Mouse (Mus musculus) megakaryocyte, adult 5-6 weeks (primary cell): Measurements from ENCODE around the gene Eif4h. TPM values are rescaled to one million over a fixed set of nuclear protein-coding genes. Genes with fewer than 3 reads are reported as not detected.

ENCODE experiments used
- ATAC-seq: 2 replicates; pipeline ENCODE4 v1.8.0; 2016; ENCODE audit warnings: mild to moderate bottlenecking, inconsistent platforms; ENCODE audit not compliant: poor library complexity, severe bottlenecking
- total RNA-seq, 2 experiments: library from RNA; stranded (forward) in 1 of 2; stranded (reverse) in 1 of 2; fragments of 153-499, 151-499 nt in 1 of 2; fragments of 221-1000, 200-1000 nt in 1 of 2; gene quantifications; 2 replicates each; pipeline versions ENCODE4 v1.2.3 to v1.2.4; 2015 to 2017

The Eif4h gene
- 160 and 176 TPM in 2 replicates for total RNA-seq (2015)
- 191 and 197 TPM in 2 replicates for total RNA-seq (2017)

- peak; percentile 93 for ATAC-seq
Observed at GRCm38 (mm10) chr5:134639269-134639682, at the start of gene Eif4h. Gene Eif4h (minus strand): TSS chr5:134639490.

GRCm38 (mm10) chr5:134688718-134689284 lies 49.5 kb upstream of the Eif4h start:
- ATAC-seq = peak; percentile 91

- no peak for ATAC-seq
Observed at GRCm38 (mm10) chr5:134688086-134688717, 48.9 kb upstream of the Eif4h start, which contains the start of gene Limk1. Gene Limk1 (minus strand): TSS chr5:134688598.

GRCm38 (mm10) chr5:134687187-134687586 lies 47.9 kb upstream of the Eif4h start:
- no peak for ATAC-seq

- ATAC-seq = no peak
Observed at GRCm38 (mm10) chr5:134686541-134686940, 47.3 kb upstream of the Eif4h start.

GRCm38 (mm10) chr5:134684398-134684797 lies 45.1 kb upstream of the Eif4h start:
- no peak for ATAC-seq

GRCm38 (mm10) chr5:134683813-134684212 lies 44.5 kb upstream of the Eif4h start:
- ATAC-seq = no peak

- ATAC-seq = no peak
Observed at GRCm38 (mm10) chr5:134680238-134680637, 40.9 kb upstream of the Eif4h start.

- no peak for ATAC-seq
Observed at GRCm38 (mm10) chr5:134678827-134679546, 39.7 kb upstream of the Eif4h start.

GRCm38 (mm10) chr5:134678031-134678430 lies 38.7 kb upstream of the Eif4h start:
- ATAC-seq = peak; percentile 83

- ATAC-seq = no peak; the same call in 1 of the 2 replicates
Observed at GRCm38 (mm10) chr5:134677491-134677890, 38.2 kb upstream of the Eif4h start.

GRCm38 (mm10) chr5:134675956-134676759 lies 36.9 kb upstream of the Eif4h start:
- peak; percentile 67 for ATAC-seq

- ATAC-seq = no peak
Observed at GRCm38 (mm10) chr5:134674977-134675376, 35.7 kb upstream of the Eif4h start.

GRCm38 (mm10) chr5:134672611-134673010 lies 33.3 kb upstream of the Eif4h start:
- ATAC-seq = no peak

- no peak for ATAC-seq
Observed at GRCm38 (mm10) chr5:134672198-134672516, 32.9 kb upstream of the Eif4h start.

GRCm38 (mm10) chr5:134671335-134672197 lies 32.3 kb upstream of the Eif4h start:
- no peak for ATAC-seq

- ATAC-seq = no peak
Observed at GRCm38 (mm10) chr5:134669001-134669708, 29.9 kb upstream of the Eif4h start.

- no peak for ATAC-seq
Observed at GRCm38 (mm10) chr5:134668495-134668894, 29.2 kb upstream of the Eif4h start.

- no peak for ATAC-seq
Observed at GRCm38 (mm10) chr5:134656708-134657107, 17.4 kb upstream of the Eif4h start.

- ATAC-seq = no peak
Observed at GRCm38 (mm10) chr5:134652015-134652414, 12.7 kb upstream of the Eif4h start.
